Mouse (Mus musculus) limb, embryonic 14.5 days (tissue): ENCODE measurements at regions not wholly inside any gene's neighbourhood (a gene's known extent, or its start where the extent isn't known, plus 50 kb on each side); places are given as distances from the start of the nearest gene placed in this dataset.

Source experiments
- ATAC-seq: fragments of 200-750 bp; cut with Nextera tagmentation; 2 replicates; pipeline ENCODE4 v1.8.0; 2017; ENCODE audit warnings: low read depth, moderate number of reproducible peaks, moderate TSS enrichment; ENCODE audit not compliant: low FRiP score
- DNase-seq: peaks from one replicate; pipeline ENCODE4 v3.0.0-alpha.2; 2015; ENCODE audit warnings: low spot score
- H3K27ac ChIP-seq: fragments of 300-500 bp; sonication (generic); replicated peaks from 2 replicates; pipeline ENCODE4 v1.5.1; 2014; ENCODE audit warnings: low read depth, mild to moderate bottlenecking, low read length, moderate library complexity, mixed read lengths
- H3K27me3 ChIP-seq: fragments of 300-500 bp; sonication (generic); 2 replicates; pipeline ENCODE4 v1.6.1; 2014; ENCODE audit warnings: low read length, mixed read lengths; ENCODE audit not compliant: control insufficient read depth, insufficient read depth
- H3K36me3 ChIP-seq: fragments of 300-500 bp; sonication (generic); 2 replicates; pipeline ENCODE4 v1.6.1; 2014; ENCODE audit warnings: mild to moderate bottlenecking, low read length, moderate library complexity, mixed read lengths; ENCODE audit not compliant: control insufficient read depth, insufficient read depth
- H3K4me1 ChIP-seq: fragments of 300-500 bp; sonication (generic); 2 replicates; pipeline ENCODE4 v1.6.1; 2014; ENCODE audit warnings: antibody characterized with exemption, low read length, mixed read lengths; ENCODE audit not compliant: control insufficient read depth, insufficient read depth
- H3K4me2 ChIP-seq: fragments of 300-500 bp; sonication (generic); replicated peaks from 2 replicates; pipeline ENCODE4 v1.6.1; 2014; ENCODE audit warnings: low read depth, mild to moderate bottlenecking, low read length, moderate library complexity; ENCODE audit not compliant: severe bottlenecking
- H3K4me3 ChIP-seq: fragments of 300-500 bp; sonication (generic); replicated peaks from 2 replicates; pipeline ENCODE4 v1.5.1; 2014; ENCODE audit warnings: low read length
- H3K9ac ChIP-seq: fragments of 300-500 bp; sonication (generic); 2 replicates; pipeline ENCODE4 v1.6.1; 2014; ENCODE audit warnings: mild to moderate bottlenecking, low read depth, low read length, moderate library complexity; ENCODE audit not compliant: severe bottlenecking
- H3K9me3 ChIP-seq: fragments of 300-500 bp; sonication (generic); 2 replicates; pipeline ENCODE4 v1.6.1; 2016; ENCODE audit warnings: low read length; ENCODE audit not compliant: control insufficient read depth
- POLR2A ChIP-seq: fragments of 200-500 bp; IDR thresholded peaks from 2 replicates; pipeline ENCODE4 v1.8.0; 2012; ENCODE audit warnings: inconsistent platforms, mild to moderate bottlenecking, moderate library complexity, borderline replicate concordance; ENCODE audit not compliant: insufficient read depth, insufficient read length; ENCODE audit errors: extremely low read depth
- WGBS: fragments of 180-500 bp; shearing (Covaris S2); extraction: QIAGEN DNeasy Blood & Tissue Kit; methylation state at CpG from one replicate; pipeline ENCODE4 v1.1.7; 2014; 5-methylcytosine and 5-hydroxymethylcytosine counted together

GRCm38 (mm10) chr4:67539466-67539865 lies 712.1 kb downstream of the Tlr4 start:
- Histone ChIP-seq H3K9me3 (no peaks in the 10 kb centered on the region), H3K27ac (no peak overlapping the region), H3K4me1 (no peaks in the 10 kb centered on the region), H3K9ac (no peak overlapping the region), H3K36me3 (no peaks in the 10 kb centered on the region), H3K27me3 (no peaks in the 10 kb centered on the region), H3K4me3 (no peak overlapping the region), H3K4me2 (no peak overlapping the region)
- DNase-seq: no peak
- no peak for ATAC-seq
- TF ChIP-seq POLR2A: no peak
- 43% methylated on average over 5 of the region's 5 CpGs for WGBS

GRCm38 (mm10) chr4:67546013-67546412 lies 718.6 kb downstream of the Tlr4 start:
- ATAC-seq (no peak), DNase-seq (no peak)
- H3K27ac ChIP-seq: no peak overlapping the region
- WGBS: 13% methylated on average over 1 of the region's 1 CpGs
- no peaks in the 10 kb centered on the region for H3K27me3 ChIP-seq
- no peaks in the 10 kb centered on the region for H3K4me1 ChIP-seq
- H3K9ac ChIP-seq: no peak overlapping the region
- H3K36me3 ChIP-seq: no peaks in the 10 kb centered on the region
- H3K9me3 ChIP-seq: no peaks in the 10 kb centered on the region
- TF ChIP-seq POLR2A: no peak
- H3K4me2 ChIP-seq: no peak overlapping the region
- H3K4me3 ChIP-seq: no peak overlapping the region

DNA sequence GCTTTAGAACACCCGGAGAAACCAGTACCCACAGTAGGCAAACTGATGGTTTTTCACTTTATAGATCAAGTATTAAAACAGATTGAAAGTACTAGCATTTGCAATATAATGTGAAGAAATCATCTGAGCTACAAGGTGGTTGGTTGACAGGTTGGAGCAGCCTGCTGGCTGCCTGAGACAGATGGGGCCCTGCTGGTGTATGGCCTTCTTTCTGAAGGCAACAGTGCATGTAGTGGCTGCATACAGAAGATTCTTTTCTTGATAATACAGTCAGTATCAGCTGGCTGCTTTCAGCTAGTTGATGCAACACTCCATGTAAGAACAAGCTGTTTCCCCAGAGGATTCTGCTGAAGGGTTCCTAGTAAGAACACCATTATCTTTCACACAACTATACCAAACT lies 720.6 kb downstream of the Tlr4 start:
- ATAC-seq: no peak
- H3K4me2 ChIP-seq: no peak overlapping the region
- no peak overlapping the region for H3K27ac ChIP-seq
- H3K4me3 ChIP-seq: no peak overlapping the region
- H3K9ac ChIP-seq: no peak overlapping the region
- H3K9me3 ChIP-seq: no peaks in the 10 kb centered on the region
- 80% methylated on average over 1 of the region's 1 CpGs for WGBS
- H3K27me3 ChIP-seq: no peaks in the 10 kb centered on the region
- H3K4me1 ChIP-seq: no peaks in the 10 kb centered on the region
- no peak for DNase-seq
- TF ChIP-seq POLR2A: no peak
- no peaks in the 10 kb centered on the region for H3K36me3 ChIP-seq

DNA sequence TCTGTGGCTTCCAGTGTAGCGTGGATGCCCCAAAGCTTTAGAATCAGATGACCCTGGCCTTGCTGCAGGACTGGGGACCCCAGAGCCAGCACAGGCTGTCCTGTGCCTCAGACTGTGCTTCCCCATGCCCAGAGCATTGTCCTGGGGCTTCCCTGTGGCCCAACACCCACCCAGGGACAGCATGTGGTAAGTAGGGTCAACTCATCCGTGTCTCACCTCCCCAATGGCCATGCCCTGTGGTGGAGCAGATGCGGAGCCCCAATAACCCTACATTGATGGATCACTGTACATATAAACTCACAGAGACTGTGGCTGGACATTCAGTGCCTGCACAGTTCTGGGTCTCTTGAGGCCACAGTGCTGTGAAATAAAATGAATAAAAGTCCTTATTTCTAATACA lies 726.1 kb downstream of the Tlr4 start:
- Histone ChIP-seq H3K36me3 (no peaks in the 10 kb centered on the region), H3K4me2 (no peak overlapping the region), H3K4me1 (no peaks in the 10 kb centered on the region), H3K4me3 (no peak overlapping the region), H3K27ac (no peak overlapping the region), H3K27me3 (no peaks in the 10 kb centered on the region), H3K9me3 (no peaks in the 10 kb centered on the region), H3K9ac (no peak overlapping the region)
- ATAC-seq (no peak), DNase-seq (no peak)
- no peak for TF ChIP-seq POLR2A
- WGBS: 86% methylated on average over 3 of the region's 3 CpGs

- TF ChIP-seq POLR2A: no peak
- no peaks in the 10 kb centered on the region for H3K27me3 ChIP-seq
- DNase-seq: no peak
- no peaks in the 10 kb centered on the region for H3K4me1 ChIP-seq
- H3K9me3 ChIP-seq: no peaks in the 10 kb centered on the region
- no peaks in the 10 kb centered on the region for H3K36me3 ChIP-seq
- no peak overlapping the region for H3K27ac ChIP-seq
- no peak for ATAC-seq
- no peak overlapping the region for H3K4me3 ChIP-seq
- 82% methylated on average over 3 of the region's 3 CpGs for WGBS
- no peak overlapping the region for H3K4me2 ChIP-seq
- no peak overlapping the region for H3K9ac ChIP-seq
Measured at GRCm38 (mm10) chr4:67574816-67575215, 747.4 kb downstream of the Tlr4 start.

DNA sequence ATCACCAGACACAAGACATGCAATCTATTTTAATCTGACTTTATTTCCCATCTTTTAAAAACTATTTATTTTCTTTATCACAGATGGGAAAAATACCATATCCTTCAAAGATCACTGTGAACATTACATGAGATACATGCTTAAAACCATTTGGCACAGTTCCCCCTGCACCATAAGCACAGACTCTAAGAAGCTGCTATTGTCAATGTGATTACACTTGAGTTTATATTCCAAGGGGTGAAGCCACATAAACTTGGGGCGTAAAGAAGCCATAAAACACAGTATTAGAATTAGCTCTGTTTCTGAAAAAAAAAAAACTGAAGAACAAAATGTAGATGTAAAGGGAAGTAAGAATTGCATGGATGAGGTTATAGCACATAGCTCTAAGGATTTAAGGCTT lies 762.1 kb downstream of the Tlr4 start:
- Histone ChIP-seq H3K4me2 (no peak overlapping the region), H3K36me3 (no peaks in the 10 kb centered on the region), H3K4me3 (no peak overlapping the region), H3K27me3 (no peaks in the 10 kb centered on the region), H3K4me1 (no peaks in the 10 kb centered on the region), H3K9ac (no peak overlapping the region), H3K27ac (no peak overlapping the region), H3K9me3 (no peaks in the 10 kb centered on the region)
- WGBS: 61% methylated on average over 1 of the region's 1 CpGs
- ATAC-seq (no peak), DNase-seq (no peak)
- no peak for TF ChIP-seq POLR2A
